Mouse (Mus musculus) forebrain, postnatal 0 days (tissue): ENCODE results near the gene Dhx32. TPM values are rescaled to one million over a fixed set of nuclear protein-coding genes. Genes with fewer than 3 reads are reported as not detected.

Experiments used
- ATAC-seq: fragments of 200-750 bp; cut with Nextera tagmentation; 2 replicates; pipeline ENCODE4 v1.8.0; 2017; ENCODE audit warnings: mild to moderate bottlenecking, moderate library complexity
- DNase-seq: peaks from one replicate; pipeline ENCODE4 v3.0.0-alpha.2; 2015
- H3K27ac ChIP-seq: fragments of 300-500 bp; sonication (generic); 2 replicates; pipeline ENCODE4 v1.5.1; 2014; ENCODE audit warnings: low read depth, mild to moderate bottlenecking, antibody characterized with exemption, low read length, moderate library complexity, mixed read lengths
- H3K27me3 ChIP-seq: fragments of 300-500 bp; sonication (generic); 2 replicates; pipeline ENCODE4 v1.6.1; 2014; ENCODE audit warnings: mild to moderate bottlenecking, low read length, mixed read lengths; ENCODE audit not compliant: insufficient read depth
- H3K36me3 ChIP-seq: fragments of 300-500 bp; sonication (generic); 2 replicates; pipeline ENCODE4 v1.6.1; 2014; ENCODE audit warnings: mild to moderate bottlenecking, moderate library complexity; ENCODE audit not compliant: insufficient read depth
- H3K4me1 ChIP-seq: fragments of 300-500 bp; sonication (generic); 2 replicates; pipeline ENCODE4 v1.6.1; 2014; ENCODE audit warnings: antibody characterized with exemption; ENCODE audit not compliant: insufficient read depth
- H3K4me2 ChIP-seq: fragments of 300-500 bp; sonication (generic); 2 replicates; pipeline ENCODE4 v1.6.1; 2014; ENCODE audit warnings: low read depth, mild to moderate bottlenecking, moderate library complexity
- H3K4me3 ChIP-seq: fragments of 300-500 bp; sonication (generic); 2 replicates; pipeline ENCODE4 v1.5.1; 2014; ENCODE audit warnings: low read depth, low read length, mixed read lengths
- H3K9ac ChIP-seq: fragments of 300-500 bp; sonication (generic); 2 replicates; pipeline ENCODE4 v1.6.1; 2014; ENCODE audit warnings: mild to moderate bottlenecking
- H3K9me3 ChIP-seq: fragments of 300-500 bp; sonication (generic); 2 replicates; pipeline ENCODE4 v1.6.1; 2016; ENCODE audit warnings: low read length
- CTCF ChIP-seq: sonication (generic); IDR thresholded peaks from 2 replicates; pipeline ENCODE4 v1.5.1; 2016; ENCODE audit warnings: antibody characterized with exemption, control low read depth, low read depth
- WGBS: fragments of 180-500 bp; shearing (Covaris S2); extraction: QIAGEN DNeasy Blood & Tissue Kit; methylation state at CpG from one replicate; pipeline ENCODE4 v1.1.7; 2014; 5-methylcytosine and 5-hydroxymethylcytosine counted together
- polyA plus RNA-seq: library from polyadenylated mRNA; unstranded; fragments of >200 nt; fragmentation: Nextera tagmentation; extraction: Ambion mirVana; gene quantifications from 2 replicates; pipeline ENCODE4 v1.2.1, GENCODE M21; 2015
- total RNA-seq: library from RNA; depleted of rRNA; stranded (reverse); fragments of >200 nt; gene quantifications from 2 replicates; pipeline ENCODE4 v1.2.3, GENCODE M21; 2014; rRNA removed

Dhx32 gene
- total and polyA plus RNA-seq, 2 experiments from 2014 or later, result 38.2 to 53.2 TPM

DNA sequence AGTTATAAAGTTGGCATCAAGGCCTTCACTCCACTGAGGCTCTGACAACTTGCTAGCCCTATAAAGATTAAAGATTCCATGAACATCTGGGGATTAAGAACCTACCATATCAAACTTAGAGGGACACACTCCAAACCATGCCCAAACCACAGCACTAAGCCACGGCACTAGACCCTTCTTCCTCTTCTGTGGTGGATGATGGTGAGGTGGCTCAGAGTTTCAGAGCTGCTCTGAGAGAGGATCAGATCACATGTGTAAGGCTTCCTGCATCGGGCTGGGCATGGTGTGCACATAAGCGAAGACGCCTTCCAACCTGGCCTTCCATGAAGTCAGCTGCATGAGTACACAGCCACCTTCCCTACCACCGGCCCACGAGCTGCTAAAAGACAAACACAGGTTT is 97.8 kb downstream of the Dhx32 start:
- Histone ChIP-seq H3K27ac (no peak overlapping the region), H3K27me3 (no peaks in the 10 kb centered on the region), H3K4me1 (no peaks in the 10 kb centered on the region), H3K4me3 (no peak overlapping the region), H3K4me2 (no peak overlapping the region), H3K9ac (no peak overlapping the region), H3K9me3 (no peaks in the 10 kb centered on the region), H3K36me3 (peaks cover 22% of the 10 kb centered on the region)
- no peak for DNase-seq
- TF ChIP-seq CTCF, result no peak
- no peak for ATAC-seq
- WGBS, result 94% methylated on average over 6 of the region's 6 CpGs

DNA sequence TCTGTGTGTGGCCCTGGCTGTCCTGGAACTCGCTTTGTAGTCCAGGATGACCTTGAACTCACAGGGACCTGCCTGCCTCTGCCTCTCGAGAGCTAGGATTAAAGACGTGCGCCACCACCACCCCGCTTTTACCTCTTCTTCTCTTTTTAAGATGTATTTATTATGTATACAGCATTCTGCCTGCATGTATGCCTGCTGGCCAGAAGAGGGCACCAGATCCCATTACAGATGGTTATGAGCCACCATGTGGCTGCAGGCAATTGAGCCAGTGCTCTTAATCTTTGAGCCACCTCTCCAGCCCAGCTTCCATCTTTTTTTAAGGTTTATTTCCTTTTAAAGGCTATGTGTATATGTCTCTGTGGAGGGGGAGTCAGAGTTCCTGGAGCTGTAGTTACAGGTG is 98.4 kb downstream of the Dhx32 start:
- Histone ChIP-seq H3K27me3 (no peaks in the 10 kb centered on the region), H3K36me3 (peaks cover 17% of the 10 kb centered on the region), H3K4me1 (no peaks in the 10 kb centered on the region), H3K9ac (no peak overlapping the region), H3K27ac (no peak overlapping the region), H3K9me3 (no peaks in the 10 kb centered on the region), H3K4me2 (no peak overlapping the region), H3K4me3 (no peak overlapping the region)
- ATAC-seq (no peak), DNase-seq (no peak)
- WGBS, result 84% methylated on average over 5 of the region's 5 CpGs
- TF ChIP-seq CTCF, result peak; percentile 52

DNA sequence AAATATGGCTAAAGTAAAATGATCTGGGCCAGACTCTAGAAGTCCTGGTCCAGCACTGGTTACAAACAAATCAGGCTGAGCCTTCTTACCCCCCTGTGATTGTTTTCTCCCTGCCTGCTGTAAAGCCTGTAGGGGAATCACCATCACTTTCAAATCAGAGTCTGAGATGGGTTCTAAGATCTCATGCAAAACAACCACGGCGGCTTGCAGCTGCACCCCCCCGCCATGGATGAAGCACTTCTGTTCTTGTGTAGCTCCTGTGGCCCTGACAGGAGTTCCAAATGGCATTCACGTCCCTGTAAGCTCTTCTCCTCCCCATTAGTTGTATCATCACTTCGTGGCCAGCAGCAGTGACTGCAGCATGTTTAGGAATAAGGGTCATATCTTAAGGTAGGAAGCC is 98.9 kb downstream of the Dhx32 start:
- WGBS, result 89% methylated on average over 5 of the region's 5 CpGs
- DNase-seq, result no peak

DNA sequence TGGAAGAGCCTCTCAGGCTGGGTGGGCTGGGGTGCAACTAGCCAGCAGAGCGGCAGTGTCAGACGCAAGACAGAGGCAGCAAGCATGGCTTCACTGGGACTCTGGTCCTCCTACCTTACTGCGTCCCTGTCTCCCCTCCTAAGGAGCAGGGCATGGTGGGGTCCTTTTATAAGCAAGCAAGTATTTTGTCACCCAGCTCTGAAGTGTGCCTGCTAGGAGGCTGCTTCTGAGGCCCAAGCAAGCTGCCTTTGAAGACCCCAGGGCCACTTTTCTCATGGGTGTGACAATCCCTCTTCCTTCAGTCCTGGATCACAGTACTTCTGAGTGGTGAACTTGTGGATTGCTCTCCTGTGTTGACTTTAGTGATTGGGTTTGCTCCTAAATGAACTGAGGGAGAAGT is 102.6 kb downstream of the Dhx32 start, which contains the start of gene Mmp21:
Mmp21 (minus strand) TSS at position 101 of the 400 bp plus-strand sequence.
- ATAC-seq, result no peak
- Histone ChIP-seq H3K9ac (no peak within 1 kb of the TSS), H3K4me1 (no peaks in the 10 kb centered on the region), H3K9me3 (no peaks in the 10 kb centered on the region), H3K4me2 (no peak within 1 kb of the TSS), H3K27me3 (no peaks in the 10 kb centered on the region), H3K36me3 (peaks cover 3% of the 10 kb centered on the region; the same call in 1 of the 2 replicates), H3K4me3 (no peak within 1 kb of the TSS), H3K27ac (no peak within 1 kb of the TSS)
- no peak for TF ChIP-seq CTCF
- 90% methylated on average over 3 of the region's 3 CpGs for WGBS
- no peak for DNase-seq

More for the DNA sequence above, 98.9 kb downstream of the Dhx32 start:
- no peak for ATAC-seq
- Histone ChIP-seq H3K9ac (no peak overlapping the region), H3K36me3 (peaks cover 12% of the 10 kb centered on the region), H3K4me1 (no peaks in the 10 kb centered on the region), H3K27me3 (no peaks in the 10 kb centered on the region), H3K9me3 (no peaks in the 10 kb centered on the region), H3K4me2 (no peak overlapping the region), H3K4me3 (no peak overlapping the region), H3K27ac (no peak overlapping the region)
- no peak for TF ChIP-seq CTCF

DNA sequence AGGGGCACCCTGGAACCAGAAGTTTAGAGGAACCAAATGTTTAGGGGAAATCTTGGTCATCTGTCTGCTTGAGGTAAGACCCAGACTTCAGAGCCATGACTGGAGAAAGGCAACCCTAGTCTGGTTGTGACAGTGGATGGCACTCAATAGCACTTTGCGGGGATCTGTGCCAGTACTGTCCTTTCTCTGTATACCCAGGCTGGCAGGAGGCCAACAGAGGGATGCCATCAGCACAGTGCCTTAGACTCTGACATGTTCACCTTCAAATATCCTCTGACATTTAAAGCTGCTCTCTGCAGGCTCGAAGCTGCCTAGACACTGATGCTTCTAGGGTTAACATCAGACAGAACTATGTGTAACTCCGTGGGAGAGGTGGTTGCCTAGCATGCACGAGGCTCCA is 103.1 kb downstream of the Dhx32 start:
- Histone ChIP-seq H3K36me3 (peaks cover 7% of the 10 kb centered on the region), H3K27me3 (no peaks in the 10 kb centered on the region), H3K4me1 (no peaks in the 10 kb centered on the region), H3K9me3 (no peaks in the 10 kb centered on the region), H3K27ac (no peak overlapping the region), H3K4me2 (no peak overlapping the region), H3K4me3 (no peak overlapping the region), H3K9ac (no peak overlapping the region)
- ATAC-seq (no peak), DNase-seq (no peak)
- WGBS, result 54% methylated on average over 4 of the region's 4 CpGs
- TF ChIP-seq CTCF, result no peak

DNA sequence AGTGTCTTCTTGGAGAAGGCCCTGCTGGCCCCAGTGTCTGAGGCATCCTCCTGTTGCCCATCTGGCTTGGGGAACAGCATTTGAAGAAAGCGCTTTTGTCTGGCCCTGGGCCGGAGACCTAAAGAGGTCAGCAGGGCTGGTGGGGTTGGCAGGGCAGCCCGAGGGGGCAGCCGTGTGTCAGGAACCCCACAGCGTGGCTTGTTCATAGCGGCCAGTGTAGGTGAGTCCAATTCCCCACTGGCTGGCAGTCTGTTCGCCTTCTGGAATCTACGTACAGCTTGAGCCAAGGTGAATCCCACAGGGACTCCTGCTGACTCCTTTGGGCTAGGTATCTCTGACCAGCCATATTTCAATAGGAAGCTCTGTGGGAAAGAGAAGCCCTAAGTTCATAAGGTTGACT is 103.8 kb downstream of the Dhx32 start:
- peaks cover 10% of the 10 kb centered on the region for H3K36me3 ChIP-seq
- no peaks in the 10 kb centered on the region for H3K27me3 ChIP-seq
- H3K4me3 ChIP-seq, result no peak overlapping the region
- no peak overlapping the region for H3K27ac ChIP-seq
- DNase-seq (no peak), ATAC-seq (no peak)
- no peak overlapping the region for H3K9ac ChIP-seq
- TF ChIP-seq CTCF, result no peak
- H3K4me2 ChIP-seq, result no peak overlapping the region
- H3K4me1 ChIP-seq, result no peaks in the 10 kb centered on the region
- 87% methylated on average over 8 of the region's 8 CpGs for WGBS
- no peaks in the 10 kb centered on the region for H3K9me3 ChIP-seq

DNA sequence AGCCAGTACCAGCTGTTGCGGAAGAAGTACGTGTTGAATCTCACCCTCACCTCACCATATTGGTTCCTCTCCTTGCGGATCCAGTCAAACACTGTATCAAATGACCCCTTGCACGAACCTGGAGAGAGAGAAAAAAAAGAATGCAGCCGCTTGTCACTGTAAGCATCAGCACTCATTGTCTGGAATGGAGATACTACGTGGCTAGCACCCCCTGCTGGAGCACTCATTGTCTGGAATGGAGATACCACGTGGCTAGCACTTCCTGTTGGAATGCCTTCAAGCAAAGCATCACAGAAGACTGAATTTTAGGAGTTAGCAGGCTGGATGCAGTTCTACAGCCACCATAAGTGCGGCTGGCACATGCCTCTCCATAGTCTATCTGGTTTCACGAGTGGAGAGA is 106.5 kb downstream of the Dhx32 start:
- Histone ChIP-seq H3K9me3 (no peaks in the 10 kb centered on the region), H3K4me3 (no peak overlapping the region), H3K27me3 (no peaks in the 10 kb centered on the region), H3K27ac (no peak overlapping the region), H3K9ac (no peak overlapping the region), H3K36me3 (peaks cover 36% of the 10 kb centered on the region), H3K4me2 (no peak overlapping the region), H3K4me1 (no peaks in the 10 kb centered on the region)
- 68% methylated on average over 9 of the region's 9 CpGs for WGBS
- DNase-seq (peak; percentile 18), ATAC-seq (no peak)
- TF ChIP-seq CTCF, result peak; percentile 41; the same call in 1 of the 2 replicates

Other genes starting within 250 kb of the Dhx32 start
- not detected in 2 replicates for gene Tex36, start 180.6 kb downstream of the Dhx32 start, total RNA-seq
- 0.15 and 0.16 TPM in 2 replicates for gene Tex36, start 180.6 kb downstream of the Dhx32 start, polyA plus RNA-seq
- gene Edrf1, start 145.2 kb downstream of the Dhx32 start, total RNA-seq, result 27.8 and 29.5 TPM in 2 replicates
- 5.8 and 10.5 TPM in 2 replicates for gene Edrf1, start 145.2 kb downstream of the Dhx32 start, polyA plus RNA-seq
- gene Mmp21, start 102.7 kb downstream of the Dhx32 start, total RNA-seq, result 0.23 TPM in 1 of 2 replicates, not detected in the other
- not detected in 2 replicates for gene Mmp21, start 102.7 kb downstream of the Dhx32 start, polyA plus RNA-seq
- 31.8 and 40.7 TPM in 2 replicates for gene Bccip, start 73.4 kb downstream of the Dhx32 start, total RNA-seq
- 100.0 and 102 TPM in 2 replicates for gene Bccip, start 73.4 kb downstream of the Dhx32 start, polyA plus RNA-seq
- gene Uros, start 72.7 kb downstream of the Dhx32 start, total RNA-seq, result 35.7 and 38.2 TPM in 2 replicates
- gene Uros, start 72.7 kb downstream of the Dhx32 start, polyA plus RNA-seq, result 38.7 and 42.0 TPM in 2 replicates
- 4.5 and 5.1 TPM in 2 replicates for gene Fank1, start 5.9 kb downstream of the Dhx32 start, total RNA-seq
- 5.2 and 9.0 TPM in 2 replicates for gene Fank1, start 5.9 kb downstream of the Dhx32 start, polyA plus RNA-seq